Mouse (Mus musculus): ENCODE results near the gene Ldb3.

The Ldb3 gene

DNA sequence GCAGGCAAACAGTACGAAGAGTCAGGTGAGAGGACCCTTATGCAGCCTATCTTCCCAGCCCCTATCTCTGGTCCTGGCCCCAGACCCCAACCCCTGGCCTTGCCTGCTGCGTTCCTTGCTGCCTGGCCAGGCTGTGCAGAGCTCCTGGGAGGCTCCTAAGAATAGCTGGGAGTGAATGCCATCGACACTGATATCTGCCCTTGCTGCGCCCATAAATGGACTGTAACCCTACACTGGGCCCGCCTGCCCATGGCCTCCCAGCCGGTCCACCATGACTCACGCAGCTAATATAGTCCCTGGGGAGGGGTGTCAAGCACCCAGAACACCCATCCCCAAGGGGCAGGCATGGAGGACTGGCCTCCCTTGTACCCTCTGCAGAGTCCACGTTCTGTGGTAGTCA, at the start of gene Ldb3:
Gene Ldb3 (minus strand): TSS at position 185 of the 400 bp plus-strand sequence.
- DNase-seq (ENCODE audit: low spot score in 2 of 2) = no peak

- DNase-seq (ENCODE audit: low spot score in 2 of 2) = no peak
Observed at GRCm38 (mm10) chr14:34635721-34636120, 47.2 kb upstream of the Ldb3 start.

DNA sequence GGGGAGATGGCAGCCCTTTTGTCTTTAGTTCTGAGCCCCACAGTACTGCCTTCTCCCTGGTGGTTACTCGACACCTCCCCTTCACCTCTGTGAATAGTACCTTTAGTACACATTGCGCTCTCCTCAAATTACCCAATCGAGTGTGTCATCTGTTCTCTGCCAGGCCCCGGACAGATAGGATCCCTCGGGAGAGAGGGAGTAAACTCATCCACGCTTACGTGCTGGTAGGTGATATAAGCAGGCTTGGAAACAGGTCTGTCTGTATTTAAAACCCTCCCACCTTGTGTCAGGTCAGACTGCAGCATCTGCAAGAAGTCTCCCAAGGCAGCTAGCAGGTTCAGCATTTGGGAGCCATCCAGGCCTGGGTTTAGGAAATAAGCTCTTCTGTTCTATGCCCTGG, 46.7 kb upstream of the Ldb3 start:
- DNase-seq (ENCODE audit: low spot score in 2 of 2) = no peak

DNA sequence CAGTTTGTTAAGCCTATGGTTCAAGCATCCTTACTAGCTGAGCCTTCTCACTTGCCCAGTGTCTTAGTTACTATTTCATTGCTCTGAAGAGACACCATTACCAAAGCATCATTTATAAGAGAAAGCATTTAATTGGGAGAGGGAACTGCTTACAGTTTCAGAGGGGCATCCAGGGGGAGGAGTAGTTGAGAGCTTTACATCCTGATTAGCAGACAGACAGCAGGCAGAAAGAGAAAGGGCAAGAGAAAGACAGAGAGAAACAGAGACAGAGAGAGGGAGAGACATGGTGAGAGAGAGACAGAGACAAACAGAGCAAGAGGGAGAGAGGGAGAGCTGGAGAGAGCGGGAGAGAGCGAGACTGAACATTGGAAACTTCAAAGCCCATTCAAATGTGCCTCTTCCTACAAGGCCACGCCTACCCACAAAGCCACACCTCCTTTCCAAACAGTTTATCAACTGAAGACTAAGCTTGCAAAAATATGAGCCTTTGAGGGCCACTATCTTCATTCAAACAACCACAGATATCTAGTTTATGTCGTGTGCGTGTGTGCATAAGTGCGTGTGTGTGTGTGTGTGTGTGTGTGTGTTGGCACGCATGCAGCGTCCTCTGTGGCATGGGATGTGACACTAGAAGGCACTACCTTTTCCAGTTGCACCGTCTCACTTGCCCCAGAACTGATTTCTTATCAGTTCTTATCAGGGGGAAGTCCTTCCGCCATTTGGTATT, 44.4 kb upstream of the Ldb3 start:
- DNase-seq (ENCODE audit: low spot score in 2 of 2) = no peak

DNA sequence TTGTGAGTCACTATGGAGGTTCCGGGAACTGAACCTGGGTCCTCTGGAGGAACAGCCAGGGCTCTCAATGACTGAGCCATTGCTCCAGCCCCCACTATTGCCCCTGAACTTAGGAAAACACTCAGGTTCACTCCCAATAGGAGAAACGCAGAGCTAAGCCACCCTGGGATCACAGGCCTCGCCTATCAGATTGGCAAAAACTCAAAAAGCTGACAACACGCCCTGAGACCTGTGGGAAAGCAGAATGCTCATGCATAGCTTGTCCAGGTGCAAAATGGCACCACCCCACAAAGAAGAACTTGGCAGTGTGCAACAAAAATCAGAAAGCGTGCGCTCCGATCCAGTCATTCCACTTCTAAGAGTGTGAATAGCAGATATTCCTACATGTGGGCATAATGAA, 38.3 kb upstream of the Ldb3 start:
- no peak for DNase-seq (ENCODE audit: low spot score in 2 of 2)

- DNase-seq (ENCODE audit: low spot score in 2 of 2) = no peak
Observed at GRCm38 (mm10) chr14:34623531-34624210, 35.2 kb upstream of the Ldb3 start.

DNA sequence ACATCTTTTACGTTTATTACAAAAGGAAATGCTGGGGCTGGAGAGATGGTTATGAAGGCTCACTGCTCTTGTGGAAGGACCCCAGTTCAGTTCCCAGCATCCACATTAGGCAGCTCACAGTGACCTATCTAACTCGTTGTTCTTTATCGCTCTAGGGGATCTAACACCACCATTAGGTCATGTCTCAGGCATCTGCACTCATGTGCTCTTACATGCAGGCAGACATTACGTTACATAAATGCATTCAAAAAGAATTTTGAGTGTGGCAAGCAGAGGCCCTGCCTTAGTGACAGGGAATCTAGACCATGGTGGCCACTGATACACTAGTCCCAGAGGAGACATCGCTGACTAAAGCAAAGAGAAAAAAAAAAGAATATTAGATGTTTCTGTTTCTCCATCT, 34.6 kb upstream of the Ldb3 start:
- no peak for DNase-seq (ENCODE audit: low spot score in 2 of 2)

DNA sequence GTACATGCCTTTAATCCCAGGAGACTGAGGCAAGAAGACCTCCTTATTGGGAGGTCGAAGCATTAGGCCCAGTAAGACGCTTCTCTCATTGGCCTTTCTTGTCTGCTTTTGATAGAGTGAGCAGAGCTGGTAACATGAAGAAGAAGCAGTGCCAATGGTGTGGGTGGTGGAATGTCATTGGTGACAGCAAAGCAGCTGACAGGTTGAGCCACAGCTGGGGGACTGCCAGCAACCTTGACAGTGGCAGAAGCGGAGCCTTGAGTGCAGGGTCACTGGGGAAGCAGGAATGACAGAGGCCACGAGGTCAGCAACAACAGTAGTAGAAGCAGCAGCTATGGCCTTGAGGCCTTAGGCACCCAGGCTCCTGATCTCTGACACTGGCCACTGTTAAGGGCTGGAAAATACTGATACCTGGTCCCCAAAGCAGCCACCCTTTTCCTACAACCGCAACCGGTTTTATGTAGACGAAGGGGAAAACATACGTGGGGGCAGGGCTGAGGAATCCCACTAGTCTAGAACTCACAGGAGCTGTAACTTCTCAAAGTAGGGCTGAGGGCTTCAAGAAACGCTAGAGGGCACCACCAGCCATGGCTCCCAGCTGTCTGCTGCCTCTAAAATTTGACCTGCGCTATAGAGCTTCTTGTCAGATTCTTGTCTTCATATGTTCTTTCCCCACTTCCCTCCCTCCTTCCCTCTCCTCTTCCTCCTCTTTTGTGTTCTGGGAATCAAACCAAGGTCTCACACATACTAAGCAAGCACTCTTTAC, 32.3 kb upstream of the Ldb3 start:
- peak; percentile 5 to 37 for DNase-seq (ENCODE audit: low spot score in 2 of 2)

- DNase-seq (ENCODE audit: low spot score in 2 of 2) = no peak
Observed at GRCm38 (mm10) chr14:34618808-34619207, 30.3 kb upstream of the Ldb3 start.

DNA sequence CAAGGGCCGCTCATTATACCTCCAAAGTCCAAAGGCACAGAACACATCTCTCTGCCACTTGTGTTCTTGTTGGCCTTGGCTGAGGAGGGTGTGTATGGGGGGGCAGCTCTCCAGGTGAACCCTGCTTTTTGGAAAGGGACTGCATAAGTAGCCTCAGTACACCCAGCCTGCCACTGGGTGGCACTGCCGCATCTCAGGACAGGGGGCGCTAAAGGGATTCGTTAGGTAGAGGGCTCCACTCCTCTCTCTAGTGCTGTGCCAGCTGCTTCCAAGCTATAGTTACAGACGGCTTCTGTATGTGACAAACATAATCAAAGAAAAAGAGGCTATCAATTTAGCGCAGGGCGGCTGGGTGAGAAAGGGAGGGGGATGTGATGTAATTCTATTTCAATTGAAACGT, 28.3 kb upstream of the Ldb3 start:
- DNase-seq (ENCODE audit: low spot score in 2 of 2) = peak; percentile 83 to 87

DNA sequence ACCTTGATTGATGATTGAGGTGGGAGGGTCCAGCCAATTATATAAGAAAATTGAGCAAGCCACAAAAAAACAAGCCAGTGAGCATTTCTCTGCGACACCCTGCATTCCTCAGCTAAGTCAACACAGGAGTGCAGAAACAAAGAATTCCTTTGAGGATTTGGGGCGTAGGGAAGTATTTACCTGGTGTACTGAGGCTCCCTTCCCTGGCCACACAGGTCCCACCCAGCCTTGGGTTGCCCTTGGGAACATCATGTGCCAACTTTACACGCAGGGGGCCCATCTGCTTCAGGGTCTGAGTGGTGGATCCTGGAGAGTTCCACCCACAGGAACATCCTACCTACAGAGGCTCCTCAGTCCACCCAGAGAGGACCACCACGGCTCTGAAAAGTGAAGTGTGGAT, 27.1 kb upstream of the Ldb3 start:
- DNase-seq (ENCODE audit: low spot score in 2 of 2) = no peak

DNA sequence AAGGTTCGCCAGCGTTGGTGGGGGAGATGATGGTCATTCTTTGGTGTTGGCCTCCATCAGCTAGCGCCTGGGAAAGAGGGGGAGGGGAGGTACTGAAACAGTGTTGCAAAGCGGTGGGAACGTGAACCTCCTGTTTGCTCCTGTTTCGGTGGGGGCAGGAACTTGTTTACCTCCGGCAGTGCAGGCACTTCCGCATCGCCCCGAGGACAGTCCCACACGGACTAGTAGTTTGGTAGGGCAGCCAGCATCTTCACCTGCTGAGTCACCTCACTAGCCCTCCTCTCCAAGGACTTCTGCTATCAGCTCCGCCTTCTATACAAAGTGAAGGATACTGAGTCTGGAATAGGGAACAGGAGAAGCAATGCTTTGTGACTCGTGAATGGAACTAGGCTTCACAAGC, 26.6 kb upstream of the Ldb3 start:
- no peak for DNase-seq (ENCODE audit: low spot score in 2 of 2)

GRCm38 (mm10) chr14:34614551-34614950, 26.1 kb upstream of the Ldb3 start:
- no peak for DNase-seq (ENCODE audit: low spot score in 2 of 2)

DNA sequence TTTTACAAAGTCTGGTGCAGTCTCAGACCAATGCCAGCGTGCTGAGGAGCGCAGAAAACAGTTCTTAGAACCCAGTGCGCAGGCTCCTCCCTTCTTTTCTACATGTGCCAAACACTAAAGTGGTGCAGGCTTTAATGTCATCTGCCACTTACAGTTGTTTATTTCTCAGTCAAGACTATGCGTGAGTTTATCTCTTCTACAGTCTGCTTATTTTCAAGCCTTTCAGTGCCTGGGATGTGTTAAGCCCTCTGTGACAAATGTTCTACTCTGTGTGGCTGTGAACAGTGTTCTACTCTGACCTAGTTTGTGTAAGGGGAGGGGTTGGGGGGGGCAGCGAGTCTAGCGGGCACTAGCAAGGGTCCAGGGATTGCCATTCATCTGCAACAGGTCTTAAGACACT, 25.0 kb upstream of the Ldb3 start:
- DNase-seq (ENCODE audit: low spot score in 2 of 2) = no peak

DNA sequence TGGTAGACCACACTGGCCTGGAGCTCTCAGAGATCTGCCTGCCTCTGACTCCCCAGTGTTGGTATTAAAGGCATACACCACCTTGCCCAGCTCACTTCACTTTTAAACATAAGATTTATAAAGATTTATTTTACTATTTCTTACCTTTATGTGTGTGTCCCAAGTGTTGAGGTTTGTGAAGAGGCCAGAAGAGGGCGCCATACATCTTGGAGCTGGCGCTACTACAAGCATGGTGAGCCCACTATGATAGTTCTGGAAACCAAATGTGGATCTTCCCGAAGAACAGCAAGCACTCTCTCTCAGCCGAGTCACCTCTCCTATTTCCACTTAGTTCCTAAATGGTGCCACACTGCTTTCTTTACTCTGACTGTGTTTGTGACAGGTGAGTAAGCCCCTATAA, 23.7 kb upstream of the Ldb3 start:
- DNase-seq (ENCODE audit: low spot score in 2 of 2) = no peak

DNA sequence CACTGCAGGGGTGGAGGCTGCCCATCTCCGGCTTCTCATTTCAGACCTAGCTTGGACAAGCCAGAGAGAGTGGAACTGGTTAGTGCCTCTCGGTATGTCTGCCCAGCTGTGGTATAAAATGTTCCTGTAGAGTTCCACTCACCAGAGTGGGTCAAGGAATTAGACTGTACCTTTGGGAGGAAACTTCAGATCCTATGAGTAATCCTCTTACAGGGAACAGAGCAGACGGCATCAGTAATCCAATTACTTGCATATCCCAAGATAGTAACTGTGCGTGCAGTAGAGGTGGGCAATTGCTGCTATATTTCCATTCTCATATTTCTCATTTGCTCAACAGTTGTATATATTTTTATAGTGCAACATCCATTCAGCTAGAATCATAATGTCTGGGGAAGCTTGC, 23.1 kb upstream of the Ldb3 start:
- DNase-seq (ENCODE audit: low spot score in 2 of 2) = no peak

DNA sequence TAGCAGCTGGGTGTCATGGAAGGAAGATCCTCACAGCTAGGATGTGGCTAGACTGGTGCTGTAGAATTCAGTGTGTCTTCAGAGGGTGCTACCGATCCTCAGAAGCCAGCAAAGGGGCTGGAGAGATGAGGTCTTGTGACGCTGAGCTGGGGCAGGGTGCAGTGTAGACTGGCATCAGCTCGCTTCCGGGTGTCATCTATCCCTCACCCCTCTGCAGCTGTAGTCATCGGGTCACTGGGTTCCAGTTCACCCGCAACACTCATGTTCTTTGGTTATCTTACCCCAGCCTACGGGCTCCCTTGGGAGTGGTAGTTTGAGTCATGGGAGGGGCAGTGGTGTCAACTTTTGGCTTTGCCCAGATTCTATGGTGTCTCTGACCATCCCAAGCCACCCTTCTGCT, 13.4 kb upstream of the Ldb3 start:
- no peak for DNase-seq (ENCODE audit: low spot score in 2 of 2)

DNA sequence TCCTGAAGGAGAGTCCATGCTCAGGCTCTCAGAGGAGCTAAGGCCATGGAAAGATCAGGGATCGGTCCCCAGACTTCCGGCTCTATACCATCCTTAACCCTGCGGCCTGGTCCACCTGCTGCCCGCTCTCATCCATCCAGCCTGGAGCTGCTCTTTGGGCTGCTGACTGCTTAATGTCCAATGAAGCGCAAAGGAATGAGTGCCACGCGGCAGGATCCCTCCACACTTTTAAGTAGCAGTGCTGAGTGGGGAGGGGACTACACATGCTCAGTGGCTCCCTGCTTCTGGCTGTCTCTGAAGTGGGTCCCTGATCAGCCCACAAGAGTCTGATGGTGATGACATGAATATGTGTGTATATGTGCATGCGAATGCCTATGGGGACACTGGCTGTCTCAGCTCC, 11.5 kb upstream of the Ldb3 start, which contains the start of gene Opn4:
Gene Opn4 (minus strand): TSS at position 202 of the 400 bp plus-strand sequence.
- DNase-seq (ENCODE audit: low spot score in 2 of 2) = no peak

- DNase-seq (ENCODE audit: low spot score in 2 of 2) = no peak
Observed at GRCm38 (mm10) chr14:34595596-34596255, 7.2 kb upstream of the Ldb3 start.

- DNase-seq (ENCODE audit: low spot score in 2 of 2) = no peak
Observed at GRCm38 (mm10) chr14:34591741-34592535, 3.5 kb upstream of the Ldb3 start.
